Mouse (Mus musculus): ENCODE results near the gene Ndufa13. TPM values are rescaled to one million over a fixed set of nuclear protein-coding genes. Genes with fewer than 3 reads are reported as not detected.

Ndufa13 gene
- total RNA-seq, 2 experiments from 2014 or later = 148 to 155 TPM

- DNase-seq (ENCODE audit: low spot score in 2 of 2) = no peak
Measured at GRCm38 (mm10) chr8:69911917-69912316, 9.6 kb upstream of the Ndufa13 start.

DNA sequence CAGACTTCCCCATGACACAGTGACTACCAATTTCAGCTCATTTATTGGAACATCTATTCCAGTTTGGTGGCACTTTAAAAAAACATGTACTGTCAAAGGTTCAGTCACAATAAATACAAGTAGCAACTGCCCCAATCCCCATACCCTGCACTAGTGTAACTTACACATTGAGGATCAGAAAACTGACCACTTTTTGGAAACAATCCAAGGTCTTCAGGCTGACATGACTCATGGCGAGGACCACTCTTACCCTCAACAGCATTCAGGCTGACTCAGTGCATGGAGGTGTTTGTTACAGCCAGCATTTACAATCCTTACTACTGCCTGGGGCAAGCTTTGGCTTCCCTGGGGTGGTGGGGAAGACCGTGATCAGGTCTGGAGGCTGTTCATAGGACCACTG is 4.7 kb upstream of the Ndufa13 start:
- DNase-seq (ENCODE audit: low spot score in 2 of 2) = no peak

DNA sequence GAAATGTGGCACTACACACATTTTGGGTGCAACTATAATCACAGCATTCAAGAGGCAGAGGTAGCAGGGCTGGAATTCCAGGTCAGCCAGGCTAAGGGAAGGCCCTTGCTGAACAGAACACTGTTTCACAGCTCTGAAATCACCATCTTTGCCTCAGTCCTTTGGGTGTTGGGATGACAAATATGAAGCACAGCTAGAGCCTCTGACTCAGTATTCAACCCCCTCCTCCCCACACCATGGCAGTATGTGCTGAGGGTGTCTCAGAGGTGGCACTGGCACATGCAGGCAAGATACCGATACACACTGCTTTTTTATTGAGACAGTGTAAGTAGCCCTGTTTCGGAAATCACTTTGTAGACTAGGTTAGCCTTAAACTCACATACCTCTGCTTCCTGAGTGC is 3.9 kb upstream of the Ndufa13 start:
- DNase-seq (ENCODE audit: low spot score in 2 of 2) = no peak

GRCm38 (mm10) chr8:69904096-69904495 is 1.7 kb upstream of the Ndufa13 start:
- no peak for DNase-seq (ENCODE audit: low spot score in 2 of 2)

GRCm38 (mm10) chr8:69903063-69903542 is 745 bp upstream of the Ndufa13 start:
- DNase-seq (ENCODE audit: low spot score in 2 of 2) = peak; percentile 98 to 100

DNA sequence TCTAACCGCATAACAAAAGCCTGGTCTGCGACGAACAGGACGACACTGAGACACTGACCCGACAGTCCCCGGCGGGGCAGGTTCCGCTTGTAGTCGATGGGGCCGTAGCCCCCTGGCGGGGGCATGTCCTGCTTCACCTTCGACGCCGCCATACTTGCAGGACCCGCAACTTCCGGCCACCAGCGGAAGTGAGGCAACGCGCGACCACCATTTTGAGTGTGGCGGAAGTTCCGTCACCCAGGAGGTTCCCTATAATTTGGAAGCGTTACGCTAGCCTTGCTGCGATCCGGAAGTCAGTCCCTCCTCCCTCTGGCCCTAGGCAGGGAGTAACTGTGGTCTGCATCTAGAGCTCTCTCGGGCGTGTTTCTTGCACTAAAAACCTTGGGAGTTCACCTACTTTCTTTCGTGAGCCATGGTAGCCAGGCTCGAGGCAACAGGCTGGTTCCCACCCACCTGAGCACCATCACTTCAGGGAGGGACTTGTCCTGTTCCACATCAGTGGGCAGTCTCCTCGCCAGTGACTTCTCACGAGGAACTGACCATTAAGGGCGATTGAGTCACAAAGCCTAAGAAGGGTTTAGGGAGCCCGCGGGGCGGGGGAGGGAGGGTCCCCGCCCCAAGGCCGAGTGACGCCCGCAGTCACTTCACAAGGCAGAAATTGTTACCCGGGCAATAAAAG is 735 bp downstream of the Ndufa13 start:
- DNase-seq (ENCODE audit: low spot score in 2 of 2) = peak; percentile 96 to 97

DNA sequence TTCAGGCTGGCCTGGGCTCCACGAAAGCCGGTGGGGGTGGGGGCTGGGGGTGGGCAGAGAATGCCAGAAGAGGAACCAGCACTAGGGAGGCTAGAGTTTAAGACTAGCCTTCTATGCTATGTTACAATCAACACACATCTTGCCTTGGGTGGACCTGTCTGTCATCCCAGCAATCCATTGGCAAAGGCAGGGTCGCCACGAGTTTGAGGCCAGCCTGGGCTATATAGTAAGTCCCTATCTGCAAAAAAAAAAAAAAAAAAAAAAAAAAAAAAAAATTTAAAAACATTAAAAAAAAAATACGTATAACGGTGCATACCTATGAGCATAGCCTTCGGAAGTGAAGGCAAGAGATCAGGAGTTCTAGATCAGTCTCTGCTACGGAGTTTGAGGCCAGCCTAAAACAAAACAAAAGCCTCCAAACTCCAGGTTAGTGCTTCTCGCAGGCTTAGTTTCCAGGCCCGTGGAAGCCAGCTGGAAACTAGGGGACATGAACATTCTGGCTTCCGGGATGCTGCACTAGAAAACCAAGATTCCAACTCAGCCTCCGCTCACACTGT is 1.4 kb downstream of the Ndufa13 start:
- DNase-seq (ENCODE audit: low spot score in 2 of 2) = no peak

DNA sequence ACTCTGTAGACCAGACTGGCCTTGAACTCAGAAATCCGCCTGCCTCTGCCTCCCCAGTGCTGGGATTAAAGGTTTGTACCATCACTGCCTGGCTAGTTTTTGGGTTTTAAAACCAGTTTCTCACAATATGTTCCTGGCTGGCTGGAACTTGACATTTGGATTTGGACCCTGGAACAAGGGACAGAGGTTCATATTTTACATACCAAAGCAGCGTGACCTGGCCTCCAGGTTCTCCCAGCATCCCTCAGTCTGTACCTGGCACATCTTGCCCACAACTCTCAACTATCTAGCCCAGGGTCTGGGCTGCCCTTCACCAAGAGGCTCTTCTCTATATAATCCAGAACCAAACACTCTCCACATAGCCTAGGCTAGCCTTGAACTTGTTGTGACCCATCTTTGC is 2.5 kb downstream of the Ndufa13 start:
- no peak for DNase-seq (ENCODE audit: low spot score in 2 of 2)

DNA sequence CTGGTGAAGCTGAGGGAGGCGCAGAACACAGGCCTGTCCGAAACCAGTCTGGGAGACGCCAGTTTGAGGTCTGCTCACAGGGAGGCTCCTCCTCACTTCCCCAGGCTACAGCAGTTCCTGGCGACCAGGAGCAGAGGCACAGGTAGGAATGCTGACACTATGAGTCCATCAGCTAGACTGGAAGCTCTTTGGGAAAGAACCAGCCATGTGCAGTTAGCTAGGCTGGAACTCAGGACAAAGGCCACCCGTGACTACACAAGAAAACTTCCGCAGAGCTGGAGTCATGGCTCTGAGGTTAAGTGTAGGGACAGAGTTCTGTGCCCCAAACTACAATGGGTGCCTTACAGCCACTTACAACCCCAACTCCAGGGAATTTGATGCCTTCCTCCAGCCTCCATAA is 4.5 kb downstream of the Ndufa13 start:
- no peak for DNase-seq (ENCODE audit: low spot score in 2 of 2)

GRCm38 (mm10) chr8:69895772-69896451 is 6.4 kb downstream of the Ndufa13 start:
- DNase-seq (ENCODE audit: low spot score in 2 of 2) = no peak

DNA sequence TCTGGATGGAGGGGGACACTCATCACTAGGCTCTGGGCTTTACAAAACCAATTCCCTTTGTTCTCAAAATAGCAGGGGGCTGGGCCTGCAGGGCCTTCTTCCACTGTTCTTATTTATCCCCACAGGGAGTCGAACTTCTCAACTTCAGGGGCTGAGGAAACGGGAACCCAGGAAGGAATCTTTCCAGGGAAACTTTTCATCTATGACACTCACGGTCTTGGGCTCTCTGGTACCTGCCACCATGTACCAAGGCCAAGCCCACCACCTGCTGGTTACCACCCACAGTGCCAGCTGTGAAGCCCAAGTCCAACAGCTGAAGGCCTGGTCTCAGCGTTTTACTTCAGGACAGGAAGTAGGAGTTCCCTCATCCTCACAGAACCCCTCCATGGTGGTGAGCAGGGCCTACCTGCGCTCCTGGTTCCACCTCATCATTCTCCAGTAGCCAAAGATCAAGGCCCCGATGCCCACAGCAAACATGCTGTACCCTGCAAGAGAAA is 7.5 kb downstream of the Ndufa13 start:
- no peak for DNase-seq (ENCODE audit: low spot score in 2 of 2)

- DNase-seq (ENCODE audit: low spot score in 2 of 2) = peak; percentile 62 to 66
Measured at GRCm38 (mm10) chr8:69893863-69894262, 8.5 kb downstream of the Ndufa13 start.

DNA sequence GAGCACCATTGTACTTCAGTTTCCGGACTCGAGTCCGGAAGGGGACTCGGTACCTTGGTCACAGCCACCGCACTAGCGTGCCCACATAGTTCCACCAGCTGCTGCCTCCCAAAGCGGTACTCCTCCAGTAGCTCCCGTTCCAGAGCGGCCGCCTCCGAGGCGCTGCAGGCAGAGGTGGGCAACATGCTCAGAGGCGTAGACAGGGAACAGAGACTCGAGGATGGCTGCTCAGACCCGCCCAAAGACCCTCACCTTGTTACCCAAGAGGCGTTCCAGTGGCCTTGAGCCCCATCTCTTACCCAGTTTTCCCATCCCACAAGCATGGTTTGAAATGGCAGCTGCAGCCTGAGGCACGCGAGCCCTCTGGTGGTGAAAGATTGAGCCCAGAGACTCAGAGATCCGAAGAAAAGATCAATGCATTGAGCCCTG is 11.5 kb downstream of the Ndufa13 start:
- DNase-seq (ENCODE audit: low spot score in 2 of 2) = peak; percentile 64 to 81

DNA sequence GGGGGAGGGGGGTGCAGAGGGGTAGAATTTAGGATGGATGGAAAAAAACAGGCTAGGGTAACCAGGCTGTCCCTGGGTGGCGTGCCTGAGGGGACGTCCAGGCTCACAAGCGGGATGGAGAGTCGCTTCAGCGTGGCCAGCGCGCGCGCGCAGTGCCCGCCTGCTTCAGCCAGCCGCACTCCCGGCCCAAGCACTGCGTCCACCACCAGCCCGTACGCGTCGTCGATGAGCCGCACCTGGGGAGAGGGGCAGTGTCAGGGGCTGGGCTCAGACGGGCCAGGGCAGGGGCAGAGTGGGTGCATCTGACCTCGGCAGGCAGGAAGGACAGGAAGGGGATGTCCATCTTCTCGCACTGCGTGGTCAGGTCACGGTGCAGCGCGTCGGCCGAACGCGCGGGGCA is 13.5 kb downstream of the Ndufa13 start:
- DNase-seq (ENCODE audit: low spot score in 2 of 2) = no peak

DNA sequence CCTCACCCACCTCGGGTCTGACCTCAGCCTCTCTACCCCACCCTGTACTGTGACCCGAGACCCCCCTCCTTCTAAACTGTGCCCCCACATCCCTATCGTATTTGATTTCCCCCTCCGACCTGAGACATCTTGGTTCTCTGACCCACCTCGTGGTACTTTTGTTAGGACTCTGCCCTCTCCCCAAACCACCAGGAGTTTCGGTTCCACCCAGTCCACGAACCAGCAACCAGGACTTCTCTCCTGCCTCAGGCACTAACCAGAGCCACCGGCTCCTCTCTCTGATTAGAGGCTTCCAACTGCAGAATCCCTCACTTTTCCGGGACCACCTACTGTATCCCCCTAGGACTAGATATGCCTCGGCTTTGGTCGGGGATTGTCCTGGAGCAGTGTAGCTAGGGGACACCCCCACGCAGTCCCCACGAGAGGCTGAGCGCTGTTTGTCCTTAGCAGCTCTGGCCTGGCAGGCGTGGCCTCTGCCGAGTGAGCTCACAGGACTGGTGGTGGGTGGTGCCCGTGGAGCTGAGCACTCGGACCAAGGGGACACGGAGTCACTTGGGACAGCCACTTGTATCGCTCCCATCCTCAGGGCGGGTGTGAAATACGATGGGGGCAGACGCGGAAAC is 14.0 kb downstream of the Ndufa13 start:
- no peak for DNase-seq (ENCODE audit: low spot score in 2 of 2)

DNA sequence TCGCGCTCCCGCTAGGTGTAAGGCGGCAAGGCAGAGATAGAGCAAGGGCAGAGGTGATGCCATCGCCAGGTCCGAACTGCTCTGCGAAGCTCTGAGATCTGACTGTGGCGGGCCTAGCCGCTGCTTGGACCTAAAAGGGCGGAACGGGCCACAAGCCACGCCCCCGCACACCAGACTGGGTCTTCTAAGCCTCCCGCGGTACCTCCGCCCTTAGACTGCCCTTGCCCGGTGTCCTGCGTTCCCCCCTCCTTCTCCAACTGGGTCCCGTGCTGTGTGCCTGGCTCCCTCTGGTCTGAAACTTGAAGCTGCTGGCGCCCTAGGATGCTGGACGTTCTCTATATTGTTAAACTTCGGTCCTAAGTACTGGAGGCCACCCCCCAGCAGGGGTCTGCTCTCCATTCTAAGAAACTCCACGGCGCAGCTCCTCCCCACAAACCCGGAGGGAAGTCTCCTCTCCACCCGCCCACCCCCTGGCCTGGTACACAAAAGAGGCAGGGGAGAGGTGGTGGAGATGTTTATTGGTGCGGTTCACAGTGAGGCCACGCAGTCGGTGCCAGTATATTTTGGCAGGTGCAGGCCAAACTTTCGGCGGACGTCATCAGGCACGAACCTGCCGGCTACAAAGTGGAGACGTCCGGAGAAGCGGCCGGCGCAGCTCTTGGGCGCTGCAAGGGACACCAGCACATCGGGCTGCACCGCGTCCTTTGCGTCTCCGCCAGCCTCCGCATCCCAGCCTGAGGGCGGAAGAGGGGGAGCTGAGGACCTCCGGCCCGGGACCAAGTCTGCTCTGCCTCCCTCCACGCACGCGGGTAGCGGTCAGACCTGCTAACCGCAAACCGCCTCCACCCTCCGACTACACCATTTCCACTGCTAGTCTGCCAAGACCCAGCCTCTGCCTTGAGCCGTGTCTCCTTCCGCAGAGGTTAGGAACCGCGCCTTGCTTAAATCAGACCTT is 14.8 kb downstream of the Ndufa13 start, which contains the start of gene Cilp2:
Gene Cilp2 (minus strand): TSS at position 399 of the 955 bp plus-strand sequence.
- DNase-seq (ENCODE audit: low spot score in 2 of 2) = no peak

DNA sequence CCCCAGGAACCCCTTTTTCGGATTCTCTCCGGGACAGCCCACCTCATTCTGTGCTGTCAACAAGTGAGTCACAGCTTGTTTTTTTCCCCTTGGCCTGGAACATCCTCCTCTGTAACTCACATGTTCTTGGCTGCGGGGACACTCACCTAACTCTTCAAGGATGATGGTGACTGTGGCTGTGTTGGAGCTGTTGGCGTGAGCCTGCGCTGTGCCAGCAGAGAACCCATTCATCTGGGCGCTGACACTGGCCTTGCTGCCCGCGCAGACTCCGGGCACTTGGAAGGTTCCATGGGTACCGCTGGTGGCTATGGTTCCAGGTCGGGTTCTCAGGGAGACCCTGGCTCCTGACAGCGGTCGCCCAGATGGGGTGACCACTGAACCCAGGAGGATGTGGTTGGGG is 18.2 kb downstream of the Ndufa13 start:
- DNase-seq (ENCODE audit: low spot score in 2 of 2) = no peak

DNA sequence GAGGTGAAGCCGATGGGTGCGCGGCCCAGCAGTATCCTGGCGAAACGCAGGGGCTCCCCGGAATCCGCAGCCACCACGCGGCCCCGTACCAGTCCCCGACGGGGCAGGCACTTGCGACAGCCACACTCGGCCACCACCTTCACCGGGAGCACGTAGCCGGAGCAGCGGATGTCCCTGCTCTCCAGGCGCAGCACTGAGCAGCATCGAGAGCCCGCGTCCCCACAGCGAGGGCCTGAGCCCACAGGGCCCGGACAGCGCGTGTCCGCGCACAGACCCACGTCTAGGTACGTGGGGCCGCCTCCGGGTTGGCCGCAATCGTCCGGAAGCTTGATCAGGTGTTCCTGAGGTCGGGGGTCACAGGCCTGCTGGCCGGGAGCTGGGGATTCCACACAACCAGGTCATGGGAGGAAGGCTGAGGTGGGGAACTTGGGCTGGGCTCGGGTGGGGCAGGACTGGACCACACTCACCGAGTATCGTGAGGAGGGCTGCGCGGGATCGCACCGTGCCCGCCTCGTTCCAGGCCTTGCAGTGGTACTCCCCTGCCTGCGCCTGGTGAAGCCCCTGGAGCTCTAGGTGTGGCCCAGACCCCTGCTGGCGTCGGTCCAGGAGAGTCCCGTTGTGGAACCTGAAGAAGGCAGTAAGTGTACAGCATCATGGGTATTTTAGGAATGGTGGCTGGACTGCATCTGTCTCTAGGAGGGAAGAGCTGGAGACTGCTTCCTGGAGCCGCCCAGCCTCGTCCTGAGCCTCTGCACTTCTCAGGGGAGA is 19.3 kb downstream of the Ndufa13 start:
- DNase-seq (ENCODE audit: low spot score in 2 of 2) = no peak

- peak in 1 of 2 experiments; percentile 53 for DNase-seq (ENCODE audit: low spot score in 2 of 2)
Measured at GRCm38 (mm10) chr8:69882021-69882756, 20.2 kb downstream of the Ndufa13 start.
